In the genomic region with DNA sequence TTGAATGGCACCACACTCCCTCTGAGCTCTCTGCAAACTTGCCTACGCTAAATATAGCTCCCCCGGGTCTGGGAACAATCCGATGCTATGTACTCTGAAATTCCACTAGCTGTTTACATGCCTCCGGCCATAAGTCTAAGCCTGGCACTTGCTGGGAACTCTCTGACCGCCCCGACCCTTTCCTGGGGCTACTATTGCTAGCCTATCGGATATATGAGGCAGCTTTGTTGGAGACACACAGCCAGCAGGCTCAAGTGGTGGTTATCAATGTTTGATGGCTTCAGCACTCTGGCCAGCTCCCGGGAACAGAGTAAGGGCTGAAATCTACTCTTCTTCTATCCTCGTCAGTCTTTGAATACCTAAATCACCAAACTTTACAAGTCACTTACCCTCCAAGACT, we compare ENCODE assay signal across 14 mouse cellular contexts. TPM values are rescaled to one million over a fixed set of nuclear protein-coding genes. Genes with fewer than 3 reads are reported as not detected.
A peak's percentile ranks its signal among the peaks of the same experiment; 100 is the strongest.
DNase-seq lines count a peak whose midpoint lies in the region; ATAC-seq and TF ChIP-seq lines count a peak whose summit lies in the region.
"Had no signal": no experiment of that assay in that cellular context is flagged by ENCODE, and none has a peak within 500 bp of the region (broad histone marks: within the 10 kb centered on the region; RNA-seq: fewer than 3 reads in every experiment).

No protein-coding gene starts in this region.

- 23% methylated on average over 9 of the region's 9 CpGs for WGBS in heart, embryonic 15.5 days
- 48% methylated on average over 9 of the region's 9 CpGs for WGBS in limb, embryonic 14.5 days

- H3K9me3 ChIP-seq in heart, embryonic 15.5 days (replicated peaks) = no peaks in the 10 kb centered on the region
- H3K9me3 ChIP-seq in limb, embryonic 14.5 days (ENCODE audit: control insufficient read depth, low read length) = no peaks in the 10 kb centered on the region
- H3K9me3 ChIP-seq: lung, embryonic 15.5 days had no signal

- peak overlapping the region; percentile 51 for H3K27ac ChIP-seq in heart, embryonic 15.5 days
- H3K27ac ChIP-seq in limb, embryonic 14.5 days (replicated peaks; ENCODE audit: low read depth, low read length) = no peak overlapping the region
- H3K27ac ChIP-seq: lung, embryonic 15.5 days had no signal

- H3K27me3 ChIP-seq in heart, embryonic 15.5 days = no peaks in the 10 kb centered on the region
- no peaks in the 10 kb centered on the region for H3K27me3 ChIP-seq in limb, embryonic 14.5 days (ENCODE audit: control insufficient read depth, insufficient read depth, low read length)
- H3K27me3 ChIP-seq: lung, embryonic 15.5 days had no signal

- no peak for DNase-seq in heart, postnatal 36 days
- peak; percentile 15 for DNase-seq in lung, postnatal 10 days
- DNase-seq in lung, postnatal 36 days = no peak
- peak; percentile 29 for DNase-seq in brain, adult 2 months (ENCODE audit: low read depth, low spot score)
- DNase-seq in limb, embryonic 14.5 days (ENCODE audit: low spot score) = peak; percentile 65
- no peak for DNase-seq in thymus, postnatal 36 days
- DNase-seq: gastrocnemius, postnatal 10 days; spleen, adult 18-20 months; thymus, postnatal 25 days had no signal

- H3K9ac ChIP-seq in heart, embryonic 15.5 days = no peak overlapping the region
- no peak overlapping the region for H3K9ac ChIP-seq in limb, embryonic 14.5 days (ENCODE audit: low read depth, low read length, severe bottlenecking)
- H3K9ac ChIP-seq: lung, embryonic 15.5 days had no signal

- intact Hi-C loops in heart, postnatal 36 days (cut with DNase I) = no loop called here

- 0 out of 2 replicates have a peak overlapping the region, but pooled peaks have one; percentile 1 for H3K4me2 ChIP-seq in heart, embryonic 15.5 days
- H3K4me2 ChIP-seq in limb, embryonic 14.5 days (replicated peaks; ENCODE audit: low read depth, low read length, severe bottlenecking) = no peak overlapping the region
- H3K4me2 ChIP-seq: lung, embryonic 15.5 days had no signal

- no peaks in the 10 kb centered on the region for H3K36me3 ChIP-seq in heart, embryonic 15.5 days
- no peaks in the 10 kb centered on the region for H3K36me3 ChIP-seq in limb, embryonic 14.5 days (ENCODE audit: control insufficient read depth, insufficient read depth, low read length)
- H3K36me3 ChIP-seq: lung, embryonic 15.5 days had no signal

- no peak overlapping the region for H3K4me3 ChIP-seq in heart, embryonic 15.5 days
- H3K4me3 ChIP-seq in limb, embryonic 14.5 days (replicated peaks; ENCODE audit: low read length) = no peak overlapping the region
- H3K4me3 ChIP-seq: lung, embryonic 15.5 days had no signal

- H3K4me1 ChIP-seq in heart, embryonic 15.5 days (replicated peaks) = peaks cover 13% of the 10 kb centered on the region
- H3K4me1 ChIP-seq in limb, embryonic 14.5 days (ENCODE audit: control insufficient read depth, insufficient read depth, low read length) = no peaks in the 10 kb centered on the region
- H3K4me1 ChIP-seq: lung, embryonic 15.5 days had no signal

- ATAC-seq in heart, embryonic 15.5 days (replicated peaks; ENCODE audit: insufficient number of reproducible peaks, insufficient read depth, low FRiP score, low read depth) = peak; percentile 80
- ATAC-seq in limb, embryonic 14.5 days (ENCODE audit: low FRiP score, low read depth) = no peak
- ATAC-seq in erythroblast, adult 5-6 weeks (replicated peaks; ENCODE audit: low FRiP score, poor library complexity, severe bottlenecking) = no peak
- ATAC-seq: intestine, postnatal 0 days had no signal

- TF ChIP-seq POLR2A in limb, embryonic 14.5 days (IDR thresholded peaks at IDR 0.05; ENCODE audit: borderline replicate concordance, extremely low read depth, insufficient read depth, insufficient read length) = no peak

RNA-seq across cellular contexts. Expression of gene Umodl1, which starts 15.9 kb away (rescaled TPM):
- polyA plus RNA-seq in heart, embryonic 15.5 days (2015; fragmentation: Nextera tagmentation; extraction: Ambion mirVana) = 0.11 and 1.9 TPM in 2 replicates
- not detected for total RNA-seq in heart, postnatal 36 days (2021)
- 0.03 and 0.08 TPM in 2 replicates for polyA plus RNA-seq in limb, embryonic 14.5 days (2012; rRNA removed)
- polyA plus RNA-seq in limb, embryonic 14.5 days (2014; fragmentation: Nextera tagmentation; extraction: Ambion mirVana) = 0.15 and 0.25 TPM in 2 replicates
- total RNA-seq in erythroblast, adult 5-6 weeks (2015; ENCODE audit: low replicate concordance) = not detected in 2 replicates
- total RNA-seq in erythroblast, adult 5-6 weeks (2017; ENCODE audit: low replicate concordance) = not detected in 2 replicates
- total RNA-seq: common myeloid progenitor, adult 5-6 weeks had no signal

RNA-seq across cellular contexts. Expression of gene Glp1r, which starts 36.9 kb away (rescaled TPM):
- polyA plus RNA-seq in heart, embryonic 15.5 days (2015; fragmentation: Nextera tagmentation; extraction: Ambion mirVana) = 0.55 and 0.94 TPM in 2 replicates
- total RNA-seq in heart, postnatal 36 days (2021) = under 1 TPM; 0.19 to 0.41 TPM
- 0.05 and 0.08 TPM in 2 replicates for polyA plus RNA-seq in limb, embryonic 14.5 days (2012; rRNA removed)
- not detected in 2 replicates for polyA plus RNA-seq in limb, embryonic 14.5 days (2014; fragmentation: Nextera tagmentation; extraction: Ambion mirVana)
- total RNA-seq in erythroblast, adult 5-6 weeks (2015; ENCODE audit: low replicate concordance) = not detected in 2 replicates
- not detected in 2 replicates for total RNA-seq in erythroblast, adult 5-6 weeks (2017; ENCODE audit: low replicate concordance)
- total RNA-seq: common myeloid progenitor, adult 5-6 weeks had no signal

Comparison
In these comparisons a context has a peak if more than half of its experiments do, and no peak if none do; other contexts are left out.
1. DNase-seq: peak in lung, postnatal 10 days (single experiment), brain, adult 2 months (single experiment) and limb, embryonic 14.5 days (single experiment); none in heart, postnatal 36 days (0 of 2), lung, postnatal 36 days (single experiment) and thymus, postnatal 36 days (0 of 2).